Mouse (Mus musculus): ENCODE data around the gene A1cf.
A peak's percentile ranks its signal among the peaks of the same experiment; 100 is the strongest.

The A1cf gene

DNA sequence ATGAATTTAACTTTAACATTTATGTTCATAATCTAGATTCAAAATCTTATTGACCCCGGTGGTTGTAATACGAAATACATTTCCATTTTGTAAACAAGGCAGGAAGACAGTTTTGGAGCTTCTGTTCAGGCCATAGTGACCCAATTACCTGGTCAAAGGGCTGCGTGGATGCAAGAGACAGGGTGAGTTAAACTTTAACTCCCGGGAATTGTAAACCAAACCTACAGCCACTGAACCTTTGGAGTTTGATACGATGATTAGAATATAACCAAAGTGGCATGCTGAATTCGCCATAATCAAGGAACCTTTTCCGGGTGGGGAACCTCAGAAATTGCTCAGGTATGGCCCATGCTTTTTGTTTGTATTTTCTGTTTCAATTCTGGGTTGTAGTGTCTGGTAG lies at the start of gene A1cf:
Gene A1cf, plus strand, starts transcription at position 244 of the 400 bp plus-strand sequence.
- no peak for DNase-seq

DNA sequence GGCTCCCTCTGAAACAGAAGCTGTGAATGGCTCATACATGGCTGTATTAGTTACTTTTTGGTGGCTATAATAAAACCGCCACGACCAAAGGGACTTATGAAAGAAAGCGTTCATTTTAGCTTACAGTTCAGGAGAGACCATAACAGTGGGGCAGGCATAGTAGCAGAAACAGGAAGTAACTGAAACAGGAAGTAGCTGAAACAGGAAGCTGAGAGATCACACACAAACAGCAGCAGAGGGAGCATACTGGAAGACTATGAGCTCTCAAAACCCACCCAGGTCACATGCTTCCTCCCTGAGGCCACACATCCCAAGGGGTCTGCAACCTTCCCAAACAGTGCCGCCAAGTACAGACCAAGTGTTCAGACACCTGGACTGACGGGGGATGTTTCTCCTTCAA lies 34.3 kb upstream of the A1cf start:
- DNase-seq: no peak

DNA sequence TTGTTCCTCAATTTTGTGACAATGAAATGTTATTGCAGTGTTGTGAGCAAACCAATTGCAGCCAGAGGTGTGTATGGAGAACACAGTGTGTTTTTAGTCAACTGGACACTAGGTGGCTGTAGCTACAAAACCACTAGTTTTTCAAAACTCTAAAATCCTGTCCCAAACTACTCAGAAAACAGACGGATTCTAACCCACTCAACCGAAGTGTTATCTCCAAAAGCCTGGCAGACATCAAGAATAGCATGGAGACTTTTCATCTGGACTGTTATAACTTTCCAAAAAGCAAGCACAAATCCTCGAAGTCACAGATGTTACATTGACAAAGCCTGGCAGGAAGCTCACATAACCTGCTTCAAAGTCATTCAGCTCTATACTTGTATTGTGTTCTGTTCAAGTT lies 6.7 kb upstream of the A1cf start:
- no peak for DNase-seq

DNA sequence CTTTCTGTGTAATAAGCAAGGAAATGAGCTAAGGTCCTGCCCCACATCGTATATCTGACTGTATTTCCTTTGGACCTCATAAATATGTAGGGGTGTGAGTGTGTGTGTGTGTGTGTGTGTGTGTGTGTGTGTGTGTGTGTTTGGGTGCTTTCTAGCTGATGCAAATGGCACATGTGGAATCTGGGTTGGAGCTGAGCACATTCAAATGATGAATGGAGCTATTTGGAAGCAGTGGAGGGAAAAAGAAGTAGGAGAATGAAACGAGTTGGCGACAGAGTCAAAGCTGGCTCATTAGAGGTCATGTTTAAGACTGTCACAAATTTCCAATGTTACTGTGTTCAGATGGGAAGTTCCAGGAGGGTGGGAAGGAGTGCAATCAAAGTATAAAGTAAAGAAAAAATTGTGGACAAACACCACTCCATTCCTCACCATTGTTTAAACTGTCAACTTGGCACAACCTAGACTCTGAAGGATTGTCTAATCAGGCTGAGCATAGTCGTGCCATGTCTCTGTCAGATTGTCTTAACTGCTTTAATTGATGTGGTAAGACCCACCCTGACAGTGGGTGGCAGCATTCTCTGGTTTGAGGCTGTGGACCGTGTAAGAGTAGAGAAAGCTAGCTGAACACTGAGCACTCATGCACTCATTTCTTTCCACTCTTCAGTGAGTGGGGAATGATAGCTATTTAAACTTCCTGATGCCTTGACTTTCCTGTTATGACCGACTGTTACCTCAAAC lies 5.9 kb upstream of the A1cf start:
- peak; percentile 6 for DNase-seq

DNA sequence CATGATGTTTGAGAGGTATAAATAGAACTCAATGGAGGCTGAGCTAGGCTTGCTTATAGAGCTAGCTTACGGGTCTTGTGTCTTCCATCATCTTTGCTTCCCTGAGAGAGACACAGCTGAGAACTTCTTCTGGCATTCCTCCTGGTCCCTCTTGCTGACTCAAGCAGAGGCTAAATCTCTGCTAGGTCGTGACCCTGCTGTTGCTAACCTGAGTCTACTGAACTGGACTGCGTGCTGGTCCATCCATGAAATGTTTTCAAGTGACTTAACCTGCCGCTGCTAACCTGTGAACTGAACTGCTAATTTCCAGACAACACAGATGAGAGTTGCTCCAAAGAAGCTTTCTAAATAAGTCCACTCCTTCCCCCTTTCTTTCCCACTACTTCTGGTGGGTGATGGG lies 3.1 kb upstream of the A1cf start:
- no peak for DNase-seq

DNA sequence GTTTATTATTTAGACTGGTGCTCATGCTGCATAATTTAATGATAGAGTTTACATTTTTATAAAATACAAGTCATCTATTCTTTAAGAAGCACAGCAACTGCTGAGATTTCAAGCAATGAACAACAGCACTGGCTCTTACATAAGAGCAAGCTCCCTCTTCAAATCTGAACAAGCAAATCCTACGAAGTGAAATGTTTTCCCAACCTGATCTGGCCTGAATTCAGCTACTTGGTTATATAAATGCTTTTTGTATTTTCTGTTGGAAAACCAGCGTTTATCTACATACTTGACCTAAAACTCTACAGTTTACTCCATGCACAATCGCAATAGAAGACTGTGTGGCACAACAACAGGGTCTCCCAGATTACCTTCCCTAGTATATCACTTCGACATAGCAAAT lies 488 bp upstream of the A1cf start:
- DNase-seq: no peak

DNA sequence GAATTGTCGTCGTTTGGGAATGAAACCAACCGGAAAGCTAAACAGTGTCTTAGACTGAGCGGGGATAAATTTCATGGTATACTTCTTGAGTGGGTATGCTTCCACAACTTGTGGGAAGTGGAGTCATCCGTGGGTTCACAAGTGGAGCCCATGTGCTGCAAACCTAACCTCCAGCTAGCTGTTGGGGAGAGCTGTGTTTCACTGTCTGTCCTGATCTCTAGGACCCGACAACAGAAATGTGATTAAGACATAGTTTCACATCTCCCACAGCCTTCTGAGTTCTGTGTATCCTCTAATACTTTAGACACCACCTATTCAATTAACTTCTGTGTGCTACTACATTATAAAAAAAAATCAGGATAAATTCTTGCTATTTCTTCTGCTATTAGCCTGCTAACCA lies 407 bp downstream of the A1cf start:
- DNase-seq: no peak

DNA sequence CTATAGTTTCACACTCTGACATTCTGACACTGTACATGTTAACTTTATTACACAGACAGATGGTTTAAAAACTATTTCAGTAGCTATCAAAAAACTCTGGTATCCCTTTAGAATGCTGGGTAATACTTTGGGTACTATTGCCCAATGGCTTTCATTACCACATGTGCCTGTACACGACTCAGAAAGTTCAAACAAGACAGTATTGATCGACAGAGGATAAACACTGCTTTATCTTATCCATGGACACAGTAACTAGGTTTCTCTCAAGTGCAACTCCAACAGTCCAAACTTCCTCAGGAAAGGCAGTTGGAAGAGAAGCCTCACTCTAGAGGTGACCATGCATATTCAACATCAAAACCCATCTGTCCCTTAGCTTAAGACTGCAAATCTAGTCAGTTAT lies 2.8 kb downstream of the A1cf start:
- no peak for DNase-seq

DNA sequence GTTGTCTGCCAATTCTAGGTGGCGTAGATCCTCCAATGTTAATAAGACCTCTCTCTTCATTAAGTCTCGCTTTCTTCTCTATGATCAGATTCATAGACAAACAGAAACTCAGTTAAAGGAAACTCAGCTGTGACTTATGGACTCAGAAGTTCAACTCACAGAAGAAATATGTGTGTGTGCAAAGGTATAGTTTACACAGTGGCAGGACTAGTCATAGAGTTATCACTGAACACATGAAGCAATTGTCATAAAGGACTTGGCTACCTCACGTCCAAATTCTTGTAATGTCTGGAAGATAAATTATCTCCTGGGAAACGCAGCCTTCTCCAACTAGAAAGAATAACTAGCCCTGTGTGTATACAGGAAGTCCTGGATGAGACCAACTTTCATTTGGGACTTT lies 9.4 kb downstream of the A1cf start:
- no peak for DNase-seq

DNA sequence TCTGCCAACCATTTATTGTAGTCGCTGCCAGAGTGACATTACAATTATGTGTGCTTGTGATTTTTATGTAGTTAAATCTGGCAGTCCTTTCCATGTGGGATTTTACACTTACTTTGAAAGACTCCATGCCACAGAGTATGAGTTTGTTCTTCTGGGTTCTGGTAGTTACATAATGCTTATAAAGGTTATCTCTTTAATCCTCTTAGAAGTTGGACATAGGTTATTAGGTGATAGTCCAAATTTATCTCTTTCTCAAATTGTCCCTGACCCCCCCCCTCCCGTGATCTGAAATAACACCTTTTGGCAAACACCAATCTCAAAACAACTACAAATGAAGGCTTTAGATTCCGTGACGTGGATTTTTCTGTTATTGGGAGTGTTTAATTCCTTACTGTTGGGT lies 16.0 kb downstream of the A1cf start:
- DNase-seq: no peak

DNA sequence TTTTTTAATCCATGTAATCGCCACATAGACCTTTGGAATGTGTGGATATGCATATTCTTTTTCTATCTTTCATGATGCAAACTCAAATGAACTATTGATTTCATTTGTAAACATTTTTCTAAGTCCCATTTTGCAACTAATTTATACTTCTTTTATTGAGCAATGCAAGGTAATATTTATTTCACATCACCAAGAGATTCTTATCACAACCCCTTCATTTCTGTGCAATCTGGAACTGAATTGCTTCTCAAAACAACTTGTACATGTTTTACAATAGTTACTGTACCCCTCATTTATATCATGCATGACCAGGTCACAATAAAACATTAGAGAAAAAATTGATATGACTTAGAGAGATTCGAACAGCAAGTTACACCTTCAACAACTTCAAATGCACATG lies 18.7 kb downstream of the A1cf start:
- no peak for DNase-seq

DNA sequence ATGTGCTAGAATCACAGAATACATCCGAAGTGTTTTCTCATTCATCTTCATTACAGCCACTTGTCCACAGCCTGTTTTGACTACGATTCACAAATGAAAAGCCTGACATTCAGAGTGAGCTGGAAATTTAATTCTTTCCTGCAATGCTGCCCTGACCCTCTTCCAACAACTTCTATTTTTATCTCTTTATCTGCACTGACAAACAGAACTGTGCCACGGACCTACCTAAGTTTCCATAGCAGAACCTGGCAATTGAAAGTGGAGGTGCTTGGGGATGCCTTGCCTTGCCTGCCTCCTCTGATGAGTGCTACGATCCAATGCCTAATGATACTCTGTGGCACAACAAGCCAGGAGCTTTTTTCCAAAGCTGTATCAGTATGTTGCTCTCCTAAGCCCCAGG lies 21.4 kb downstream of the A1cf start:
- no peak for DNase-seq

DNA sequence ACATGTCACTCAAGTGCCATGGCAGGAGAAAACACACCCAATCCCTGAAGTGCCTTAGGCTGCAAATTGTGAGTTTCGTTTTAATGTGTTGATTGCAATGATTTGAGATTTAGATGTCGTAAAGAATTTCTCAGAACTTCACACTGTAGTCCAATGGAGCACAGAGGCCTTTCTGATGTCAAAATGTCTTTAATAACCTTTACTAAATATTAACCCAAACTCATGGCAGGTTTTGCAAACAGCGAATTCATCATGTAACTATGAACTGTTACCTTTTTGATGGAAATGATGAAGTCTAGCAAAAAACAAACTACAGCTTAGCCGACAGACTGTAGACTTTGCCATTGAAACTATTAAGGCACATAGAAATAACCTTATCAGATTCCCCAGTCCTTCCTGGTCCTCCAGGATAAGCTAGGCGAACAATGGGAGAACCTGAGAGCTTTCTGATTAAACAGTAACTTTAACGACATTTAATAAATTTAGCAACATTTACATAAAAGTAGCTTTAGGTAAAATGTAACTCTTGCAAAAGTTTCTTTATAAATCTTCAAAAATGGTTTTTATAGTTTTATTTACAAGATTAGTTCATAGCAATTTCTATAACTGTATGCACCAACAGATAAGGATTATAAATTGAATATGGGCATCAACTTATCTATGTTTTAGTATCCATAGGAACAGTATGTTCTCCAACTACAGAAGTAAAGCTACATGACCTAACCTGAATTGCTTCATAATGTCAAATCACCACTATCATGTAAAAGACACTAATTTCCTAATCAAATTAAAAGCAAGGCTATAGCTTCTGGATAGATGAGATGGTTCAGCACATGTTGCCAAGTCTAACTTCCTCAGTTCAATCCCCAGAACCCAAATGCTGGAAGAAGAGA lies 22.7 kb downstream of the A1cf start:
- no peak for DNase-seq

DNA sequence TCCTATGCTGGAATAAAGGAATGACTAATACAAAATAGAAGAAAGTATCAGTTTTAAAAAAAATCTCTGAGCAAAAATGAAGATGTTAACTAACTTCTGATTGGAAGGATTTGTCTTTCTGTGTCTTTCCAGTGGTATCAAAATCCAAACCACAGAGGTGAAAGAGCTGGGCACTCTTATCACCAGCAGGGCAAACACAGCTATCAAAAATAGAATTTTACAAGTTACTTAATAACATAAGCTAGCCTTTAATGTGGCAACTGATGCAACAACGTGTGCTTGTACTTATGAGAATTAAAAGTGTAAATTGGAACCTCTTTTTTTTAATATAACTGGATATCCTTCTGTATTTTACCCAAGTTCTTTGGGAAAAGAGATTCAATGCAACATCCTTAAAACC lies 27.4 kb downstream of the A1cf start:
- DNase-seq: no peak

DNA sequence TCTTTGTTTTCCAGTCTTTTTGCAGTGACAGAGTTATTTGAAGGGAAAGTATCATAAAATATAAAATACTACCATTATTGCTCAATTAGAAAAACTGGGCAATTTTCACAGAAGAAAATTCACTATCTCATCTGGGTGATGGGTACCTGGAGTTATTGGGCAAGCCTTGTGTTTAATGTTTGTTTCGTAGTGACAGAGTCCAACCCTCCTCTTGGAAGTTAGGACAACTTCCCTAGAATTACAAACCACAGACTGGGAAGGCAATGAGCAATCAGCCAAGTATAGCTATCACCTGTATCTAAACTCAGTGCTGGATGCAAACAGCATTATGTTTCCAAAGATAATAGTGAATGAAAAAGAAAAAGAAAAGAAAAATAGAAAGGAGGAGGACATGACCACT lies 28.1 kb downstream of the A1cf start:
- DNase-seq: no peak

DNA sequence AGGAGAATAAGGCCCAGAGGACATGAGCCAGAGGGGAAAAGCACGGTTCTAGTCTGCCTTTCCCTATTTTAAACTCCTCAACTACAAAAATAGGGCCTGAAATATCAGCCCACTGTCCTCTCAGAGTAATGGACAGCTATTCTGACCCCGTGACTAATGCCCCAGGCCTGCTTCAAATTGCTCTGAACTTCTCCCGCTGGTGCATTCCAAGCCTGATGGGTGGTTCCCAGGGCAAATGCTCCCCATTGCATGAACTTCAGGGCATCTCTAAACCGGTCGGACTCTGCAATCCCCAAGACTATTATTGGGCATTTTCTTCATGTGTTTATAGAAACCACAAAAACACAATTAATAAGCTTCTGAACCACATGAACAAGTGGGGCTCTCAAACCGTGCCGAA lies 37.1 kb downstream of the A1cf start:
- no peak for DNase-seq

DNA sequence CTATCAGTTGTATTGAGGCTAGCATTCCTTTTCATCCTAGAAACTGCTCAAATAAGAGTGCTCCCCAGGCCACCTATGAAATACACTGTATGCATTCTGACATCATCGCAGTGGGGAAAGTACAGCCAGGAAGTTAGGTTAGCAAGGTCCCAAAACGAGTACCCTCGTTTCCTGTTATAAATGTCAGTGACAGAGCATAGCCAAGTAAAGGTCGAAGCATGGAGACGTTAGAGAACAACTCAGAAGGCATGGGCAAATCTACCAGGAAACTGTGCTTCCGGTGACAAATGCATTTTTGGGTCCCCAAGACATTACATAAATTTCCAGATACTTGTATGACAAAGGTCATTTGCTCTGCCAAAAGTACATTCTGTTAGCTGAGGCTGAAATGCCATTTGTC lies 41.9 kb downstream of the A1cf start:
- DNase-seq: peak; percentile 10

DNA sequence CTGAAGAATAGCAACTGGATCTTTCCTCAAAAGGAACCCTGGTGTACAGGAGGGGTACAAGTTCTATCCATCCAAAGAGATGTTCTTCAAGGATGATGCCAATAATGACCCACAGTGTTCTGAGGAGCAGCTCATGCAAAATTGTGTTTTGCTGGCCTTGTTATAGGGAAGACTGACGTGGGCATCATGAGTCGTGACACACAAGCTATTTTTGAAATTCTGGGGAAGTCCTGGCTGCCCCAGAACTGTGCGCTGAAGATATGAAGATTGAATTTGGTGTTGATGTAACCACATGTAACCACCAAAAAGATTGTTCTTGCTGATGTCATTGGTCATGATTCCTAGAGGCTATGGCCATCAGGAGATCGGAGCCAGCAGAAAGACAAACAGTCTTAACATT lies 45.4 kb downstream of the A1cf start:
- DNase-seq: no peak

DNA sequence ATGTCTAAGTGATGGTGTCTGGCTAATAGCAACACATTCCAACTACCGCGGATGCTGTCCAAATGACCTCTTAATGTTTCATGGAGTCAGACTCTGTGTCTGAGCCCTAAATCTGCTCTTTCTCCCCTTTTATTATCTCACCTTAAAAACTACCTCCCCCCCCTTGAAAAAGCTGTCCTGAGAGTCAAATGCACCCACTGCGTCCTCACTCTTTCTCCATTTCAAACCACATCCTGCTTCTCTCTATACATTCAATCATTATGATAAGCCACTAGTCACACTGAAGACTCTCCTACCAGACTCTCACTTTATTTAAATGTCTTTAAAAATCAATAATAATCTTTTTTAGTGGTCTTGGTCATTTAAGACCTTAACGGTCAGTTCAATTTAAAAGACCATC lies 51.8 kb downstream of the A1cf start:
- DNase-seq: no peak

DNA sequence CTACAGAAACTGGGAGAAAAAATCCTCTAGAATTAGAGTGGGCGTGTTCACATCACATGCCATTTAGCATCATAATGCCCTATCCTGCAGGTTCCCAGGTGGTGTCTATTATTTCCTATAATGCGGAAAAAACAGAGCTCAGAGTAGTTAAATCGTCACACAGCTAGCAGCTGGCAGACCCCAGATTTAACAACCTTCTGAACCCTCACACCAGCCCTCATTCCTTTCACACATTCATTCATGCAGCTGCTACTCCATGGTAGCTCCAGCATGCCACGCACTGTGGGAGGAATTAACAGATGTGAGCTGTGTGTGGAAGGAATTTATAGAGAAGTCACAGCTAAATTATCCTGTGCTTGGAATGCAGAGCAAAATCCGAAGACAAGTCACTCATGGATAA lies 53.3 kb downstream of the A1cf start:
- no peak for DNase-seq

DNA sequence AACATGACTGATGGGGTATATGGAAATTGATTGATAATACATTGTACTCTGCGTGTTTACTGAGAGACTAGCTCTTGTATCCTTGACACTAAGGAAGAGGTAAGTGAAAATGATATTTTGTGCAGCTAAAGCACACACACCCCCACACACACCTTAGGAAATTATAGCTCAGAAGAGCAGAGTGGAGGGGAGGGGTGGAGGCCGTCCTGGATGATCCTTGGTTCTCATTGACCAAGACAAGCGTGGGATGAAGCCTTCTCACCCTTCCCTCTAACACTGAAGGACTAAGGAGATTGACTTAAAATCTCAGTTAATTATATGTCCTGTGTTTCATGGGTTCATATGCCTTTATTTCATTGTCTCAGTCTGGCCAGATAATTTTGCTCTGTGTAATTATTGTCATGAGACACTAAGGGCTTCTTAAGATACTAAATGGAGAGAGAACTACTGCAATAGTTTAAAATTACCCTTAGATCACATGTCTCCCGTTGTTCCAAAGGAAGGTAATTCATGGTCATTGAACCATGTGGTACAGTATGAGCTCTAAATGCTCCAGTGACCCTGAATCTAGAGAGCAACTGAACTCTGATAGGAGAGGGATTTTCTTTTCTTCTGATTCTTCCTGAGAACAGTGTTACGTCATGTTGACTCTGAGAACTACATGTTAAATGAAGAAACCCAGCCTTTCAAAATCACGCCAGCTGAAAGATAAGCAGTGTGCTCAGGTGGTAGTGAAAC lies 55.2 kb downstream of the A1cf start:
- DNase-seq: no peak

DNA sequence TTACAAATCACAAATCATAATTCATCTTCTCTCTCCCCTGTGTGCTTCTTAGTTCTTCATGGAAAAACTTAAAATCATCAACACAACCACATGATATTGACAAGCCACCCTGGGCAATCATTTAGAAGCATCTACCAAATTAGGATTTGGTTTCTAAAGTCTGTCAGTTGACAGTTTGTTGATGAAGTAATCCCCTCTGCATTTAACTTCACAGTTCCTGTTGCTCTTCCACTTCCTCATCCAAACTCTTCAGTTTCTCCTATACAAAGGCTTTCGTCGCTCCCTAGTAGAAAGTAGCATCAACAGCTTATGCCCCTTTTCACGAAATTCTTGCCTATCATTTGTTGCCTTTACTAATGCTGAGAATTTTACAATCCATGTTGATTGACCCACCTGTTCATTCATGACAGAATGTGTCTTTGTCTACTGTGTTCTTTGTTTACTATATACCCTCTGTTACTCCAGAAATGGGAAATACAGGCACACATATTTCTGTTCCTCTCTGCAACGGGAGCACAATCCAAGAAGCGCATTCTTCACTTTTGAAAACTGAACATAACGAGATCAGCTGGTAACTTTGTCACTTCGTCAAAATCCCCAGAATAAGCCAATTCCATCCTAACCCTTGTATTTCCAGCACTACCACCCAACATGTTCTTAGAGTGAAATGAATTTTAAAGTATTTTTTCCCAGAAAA lies 82.4 kb downstream of the A1cf start:
- no peak for DNase-seq

DNA sequence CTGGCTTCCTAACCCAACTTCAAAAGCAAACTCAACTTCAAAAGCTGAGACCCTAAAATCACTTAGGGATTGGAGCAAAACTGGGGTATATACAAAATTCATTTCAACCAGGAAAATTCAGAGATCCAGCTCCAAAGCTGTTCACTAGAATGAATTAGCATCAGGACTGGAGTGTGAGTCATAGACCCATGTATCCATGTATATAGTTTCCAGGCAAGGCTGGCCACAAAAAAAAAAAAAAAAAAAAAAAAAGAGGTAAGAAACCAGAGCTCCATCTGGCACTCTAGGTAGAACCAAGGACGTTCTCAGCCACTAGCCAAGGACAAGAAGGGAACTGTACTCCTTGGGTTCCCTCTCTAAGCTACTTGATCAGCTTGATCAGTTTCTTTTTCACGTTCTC lies 85.2 kb downstream of the A1cf start:
- no peak for DNase-seq
